Mouse (Mus musculus) A20 (cell line): Measurements from ENCODE around the gene Mark2.

Experiments
- DNase-seq: peaks from one replicate; pipeline ENCODE4 v3.0.0-alpha.2; 2011; ENCODE audit warnings: low read depth, low spot score

The Mark2 gene

DNA sequence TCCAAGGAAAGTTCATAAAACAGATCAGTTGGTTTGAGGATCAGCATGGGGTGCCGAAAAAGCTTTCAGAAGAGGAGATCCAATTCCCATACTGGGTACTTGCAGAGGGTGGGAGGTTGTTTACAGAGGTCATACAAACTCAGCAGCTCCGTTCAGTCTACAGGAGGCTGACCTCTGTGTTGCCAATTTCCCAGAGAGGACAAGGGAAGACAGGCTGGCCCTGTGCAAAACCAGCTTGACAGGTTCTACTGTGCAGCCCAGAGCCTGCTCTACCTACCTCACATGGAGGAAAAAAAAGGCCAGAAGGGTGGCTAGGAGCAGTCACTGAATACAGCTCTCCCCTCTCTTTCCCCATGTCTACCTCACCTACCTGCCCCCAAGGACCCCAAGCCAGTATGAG is 7.6 kb downstream of the Mark2 start:
- DNase-seq: no peak

DNA sequence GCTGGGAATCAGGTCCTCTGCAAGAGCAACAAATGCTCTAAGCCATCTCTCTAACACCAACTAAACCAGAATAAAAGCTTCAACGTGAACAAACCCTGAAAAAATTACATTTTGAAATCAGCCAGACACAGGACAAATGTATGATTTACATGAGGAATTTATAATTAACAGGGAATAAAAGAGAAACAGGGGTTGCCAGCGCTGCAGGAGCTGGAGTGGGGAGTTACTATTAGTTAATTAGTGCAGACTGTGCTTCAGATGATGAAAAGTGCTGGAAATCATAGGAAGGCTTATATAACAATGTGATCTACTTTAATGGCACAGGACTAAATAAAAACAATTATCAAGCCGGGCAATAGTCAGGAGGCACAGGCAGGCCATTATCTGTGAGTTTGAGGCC is 20.3 kb downstream of the Mark2 start:
- no peak for DNase-seq

DNA sequence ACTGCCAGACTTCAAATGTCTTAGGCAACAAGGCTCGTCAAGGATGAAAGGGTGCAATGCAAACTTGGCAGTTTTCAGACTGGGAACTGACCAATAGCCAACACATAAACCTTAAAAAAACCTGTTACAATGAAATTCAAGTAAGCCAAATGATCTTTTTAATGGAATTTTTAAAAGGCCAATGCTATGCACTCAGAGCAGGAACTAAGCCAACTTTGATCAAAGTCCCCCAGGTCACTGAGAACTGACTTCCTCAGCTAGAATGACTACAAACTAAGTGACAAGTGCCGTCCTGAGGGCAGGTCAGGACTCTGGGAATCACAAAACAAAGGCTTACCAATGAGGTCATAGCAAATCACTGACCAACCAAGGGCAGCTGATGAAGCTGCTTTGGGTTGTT is 21.5 kb downstream of the Mark2 start:
- no peak for DNase-seq

DNA sequence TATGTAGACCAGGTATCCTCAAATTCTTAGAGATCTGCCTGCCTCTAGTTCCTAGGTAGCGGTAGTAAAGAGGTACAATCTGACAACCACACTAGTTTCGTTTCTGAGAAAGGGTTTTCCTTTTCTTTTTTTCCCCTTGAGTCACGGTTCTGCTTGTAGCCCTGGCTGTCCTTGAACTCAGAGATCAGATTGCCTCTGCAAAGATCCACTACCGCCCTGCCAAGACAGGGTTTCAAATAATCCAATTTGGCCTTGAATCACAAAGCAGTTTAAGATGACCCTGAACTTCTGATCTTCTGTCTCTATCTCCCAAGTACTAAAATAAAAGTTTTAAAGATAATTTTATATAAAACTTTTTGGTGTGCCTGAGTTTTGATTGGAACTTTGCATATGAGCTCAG is 23.9 kb downstream of the Mark2 start:
- DNase-seq: no peak

DNA sequence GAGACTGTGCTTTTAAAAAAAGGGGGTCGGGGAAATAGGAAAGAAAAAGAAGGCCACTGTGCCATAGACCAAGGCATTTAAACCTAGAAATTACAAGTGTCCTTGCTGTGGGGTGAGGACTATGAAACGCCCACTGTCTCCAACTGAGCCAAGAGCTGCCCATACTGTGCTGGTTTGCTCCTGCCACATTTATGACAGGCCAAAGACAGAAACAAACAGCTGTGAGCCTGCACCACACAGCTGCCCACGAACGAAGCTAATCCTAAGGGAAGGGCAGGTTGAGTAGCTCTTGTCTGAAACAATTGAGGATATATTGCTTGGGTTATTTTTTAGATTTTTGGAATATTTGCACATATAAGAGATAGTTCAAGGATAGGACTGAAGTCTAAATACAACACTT is 24.8 kb downstream of the Mark2 start:
- DNase-seq: no peak

DNA sequence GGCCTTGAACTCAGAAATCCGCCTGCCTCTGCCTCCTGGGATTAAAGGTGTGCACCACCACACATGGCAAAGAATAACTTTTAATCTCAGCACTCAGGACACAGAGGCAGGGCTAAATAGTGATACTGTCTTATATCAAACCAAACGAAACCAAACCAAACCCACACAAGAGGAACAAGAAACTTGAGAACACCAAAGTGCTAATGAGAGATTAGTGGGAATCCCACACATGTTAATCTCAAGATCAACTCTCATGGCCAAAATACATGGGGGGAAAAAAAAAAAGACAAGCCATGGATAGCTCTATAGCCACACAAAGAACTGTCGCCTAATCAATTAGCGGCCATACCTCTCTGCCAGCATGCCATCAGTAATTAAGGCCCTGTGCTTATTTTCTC is 26.1 kb downstream of the Mark2 start:
- DNase-seq: no peak

DNA sequence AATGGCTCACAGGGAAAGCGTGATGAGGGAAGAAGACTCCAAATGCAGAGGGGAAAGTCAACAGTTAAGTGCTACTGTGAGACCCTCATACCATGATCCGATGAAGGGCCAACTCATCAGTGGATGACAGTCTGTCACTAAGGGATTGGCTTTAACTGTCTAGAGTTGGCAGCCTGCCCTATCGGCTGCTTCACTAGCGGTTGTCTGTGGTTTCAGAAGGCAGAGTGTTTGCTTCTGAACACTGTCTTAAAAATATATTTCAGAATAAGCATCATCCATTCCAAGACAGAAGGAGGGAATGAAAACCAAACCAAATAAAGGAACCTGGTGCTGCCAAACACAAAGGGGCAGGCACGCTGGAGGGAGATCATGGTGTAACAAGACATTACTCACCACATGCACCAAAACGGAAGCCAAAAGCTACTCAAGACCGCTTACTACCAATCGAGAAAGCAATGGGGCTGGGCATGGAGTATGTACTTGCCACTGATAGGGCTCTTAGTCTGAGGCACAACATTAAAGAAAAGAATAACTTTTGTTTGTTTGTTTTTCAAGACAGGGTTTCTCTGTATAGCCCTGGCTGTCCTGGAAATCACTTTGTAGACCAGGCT is 26.6 kb downstream of the Mark2 start:
- no peak for DNase-seq

DNA sequence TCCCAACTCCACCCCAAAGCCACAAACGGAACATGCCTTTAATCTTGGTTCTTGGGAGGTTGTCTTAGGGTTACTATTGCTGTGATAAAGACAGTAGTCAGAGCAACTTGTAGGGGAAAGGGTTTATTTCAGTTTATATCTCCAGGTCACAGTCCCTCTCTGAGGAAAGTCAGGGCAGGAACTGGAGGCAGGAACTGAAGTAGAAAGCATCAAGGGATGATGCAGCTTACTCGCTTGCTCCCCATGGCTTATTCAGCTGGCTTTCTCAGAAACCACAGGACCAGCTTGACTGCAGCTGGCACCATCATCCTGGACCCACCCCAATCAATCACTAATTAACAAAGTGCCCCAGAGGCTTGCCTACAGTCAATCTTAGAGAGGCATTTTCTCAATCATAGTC is 28.0 kb downstream of the Mark2 start:
- no peak for DNase-seq

DNA sequence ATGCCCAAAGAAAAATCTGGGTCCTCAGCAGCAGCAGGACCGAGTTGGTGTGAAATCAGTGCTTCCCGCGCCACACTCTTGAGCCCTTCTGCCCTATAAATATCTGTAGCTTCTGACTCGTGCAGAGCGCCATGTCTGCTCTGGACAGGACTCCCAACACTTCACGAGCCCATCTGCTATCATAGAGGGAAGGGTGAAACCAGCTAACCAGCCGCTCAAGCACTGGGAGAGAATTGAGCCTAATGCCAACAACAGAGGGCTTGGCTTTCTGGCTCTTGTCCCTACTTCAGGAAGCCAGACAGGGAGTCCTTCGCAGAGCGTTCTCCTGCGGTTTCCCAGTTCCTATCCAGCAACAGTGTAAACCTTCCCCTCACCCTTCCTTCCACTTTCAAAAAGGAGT is 30.4 kb downstream of the Mark2 start:
- DNase-seq: no peak

DNA sequence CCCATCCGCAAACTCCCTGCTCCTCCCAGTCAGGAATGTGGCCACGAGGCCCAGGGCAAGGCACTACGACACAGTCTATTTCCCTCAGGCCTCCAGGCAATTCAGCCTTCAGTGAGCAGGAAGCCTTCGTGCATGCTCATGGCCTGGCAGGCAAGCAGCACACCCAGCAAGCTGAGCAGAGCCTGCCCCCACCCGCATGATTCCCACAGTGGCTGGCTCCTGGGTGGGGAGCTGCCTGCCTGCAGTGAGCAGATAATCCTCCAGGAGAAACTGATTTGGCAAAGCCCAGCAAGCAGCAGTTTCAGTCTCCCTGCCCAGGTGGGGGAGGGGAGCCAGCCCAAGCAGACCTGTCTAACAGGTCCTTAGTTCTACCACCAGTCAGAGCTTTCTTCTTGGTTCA is 31.0 kb downstream of the Mark2 start:
- DNase-seq: no peak

DNA sequence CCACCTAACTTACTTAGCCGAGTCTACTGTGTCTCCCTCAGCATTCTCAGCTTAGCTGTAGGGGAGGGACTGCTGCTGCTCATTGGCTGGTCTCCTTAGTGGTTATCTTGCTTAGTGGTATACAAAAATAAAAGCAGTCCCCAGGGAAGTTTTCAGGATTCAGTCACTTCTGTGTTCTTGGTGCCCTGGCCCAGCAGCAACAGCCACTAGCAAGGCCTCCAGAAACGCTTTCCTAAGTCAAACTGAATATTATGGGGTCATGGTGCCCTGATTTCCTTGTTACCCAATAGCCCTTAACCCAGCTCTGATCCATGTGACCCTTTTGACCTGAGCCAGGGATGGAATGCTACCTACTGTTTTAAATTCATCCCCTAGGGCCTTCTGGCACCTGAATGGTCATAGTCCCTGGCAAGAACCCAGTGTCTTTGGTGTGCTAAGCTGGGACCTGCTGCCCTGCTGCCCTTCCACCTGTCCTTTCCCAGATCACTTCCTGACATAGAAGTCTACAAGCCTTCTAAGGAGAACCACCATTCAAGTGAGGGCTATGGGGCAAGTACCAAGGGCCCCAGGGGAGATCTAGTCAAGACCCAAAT is 31.8 kb downstream of the Mark2 start:
- no peak for DNase-seq

DNA sequence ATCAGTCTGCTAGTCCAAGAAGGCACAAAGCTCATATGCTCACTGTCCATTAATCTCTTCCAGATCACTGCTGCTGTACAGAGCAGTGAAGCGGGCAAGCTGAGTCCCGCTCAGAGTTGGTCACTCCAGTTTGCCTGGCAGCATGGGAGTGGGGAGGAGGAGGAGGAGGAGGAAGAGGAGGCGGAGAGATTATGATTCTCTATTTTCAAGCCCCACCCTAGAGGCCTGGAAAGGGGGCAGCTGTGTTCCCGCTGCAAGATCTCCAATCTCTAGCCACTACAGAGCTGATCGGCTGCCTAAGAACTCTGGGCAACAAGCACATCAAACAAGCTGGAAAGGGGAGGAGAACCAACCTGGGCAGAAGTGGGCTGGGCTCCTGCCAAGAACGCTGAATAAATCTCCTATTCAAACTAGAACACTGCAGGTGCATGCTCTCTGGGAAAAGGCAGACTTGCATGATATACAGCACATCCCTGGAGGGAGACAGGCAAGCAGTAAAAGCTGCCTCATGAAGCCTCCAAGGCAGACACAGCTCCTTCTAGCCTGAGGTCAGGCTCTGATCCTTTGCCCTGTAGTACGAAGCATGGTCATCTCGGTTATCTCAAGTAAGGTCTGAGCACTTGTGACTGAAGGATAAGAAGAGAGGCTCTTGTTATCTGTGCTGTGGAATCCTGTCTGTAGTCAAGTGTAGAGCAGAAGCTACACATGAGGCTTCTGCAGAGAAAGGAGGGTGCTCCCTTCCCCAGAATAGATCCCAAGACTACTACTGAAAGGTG is 33.5 kb downstream of the Mark2 start:
- DNase-seq: no peak

DNA sequence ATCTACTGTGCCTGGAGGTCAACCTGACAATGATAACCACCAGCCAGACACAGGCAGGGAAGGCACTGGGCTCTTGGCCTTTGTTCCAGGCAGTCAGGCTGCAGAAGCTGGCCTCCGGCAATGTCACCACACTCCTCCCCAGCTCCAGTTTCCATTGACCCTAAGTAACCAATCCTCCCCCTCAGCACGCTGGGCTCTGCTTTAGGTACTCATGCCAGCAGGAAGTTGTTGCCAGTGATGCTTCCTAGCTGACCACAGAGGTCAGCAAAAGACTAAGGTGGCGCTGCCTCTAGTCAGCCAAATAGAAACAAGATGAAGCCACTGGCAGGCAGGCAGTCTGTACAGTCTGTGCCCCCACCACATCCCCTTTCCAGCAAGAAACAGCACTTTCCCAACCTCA is 34.7 kb downstream of the Mark2 start:
- DNase-seq: no peak

DNA sequence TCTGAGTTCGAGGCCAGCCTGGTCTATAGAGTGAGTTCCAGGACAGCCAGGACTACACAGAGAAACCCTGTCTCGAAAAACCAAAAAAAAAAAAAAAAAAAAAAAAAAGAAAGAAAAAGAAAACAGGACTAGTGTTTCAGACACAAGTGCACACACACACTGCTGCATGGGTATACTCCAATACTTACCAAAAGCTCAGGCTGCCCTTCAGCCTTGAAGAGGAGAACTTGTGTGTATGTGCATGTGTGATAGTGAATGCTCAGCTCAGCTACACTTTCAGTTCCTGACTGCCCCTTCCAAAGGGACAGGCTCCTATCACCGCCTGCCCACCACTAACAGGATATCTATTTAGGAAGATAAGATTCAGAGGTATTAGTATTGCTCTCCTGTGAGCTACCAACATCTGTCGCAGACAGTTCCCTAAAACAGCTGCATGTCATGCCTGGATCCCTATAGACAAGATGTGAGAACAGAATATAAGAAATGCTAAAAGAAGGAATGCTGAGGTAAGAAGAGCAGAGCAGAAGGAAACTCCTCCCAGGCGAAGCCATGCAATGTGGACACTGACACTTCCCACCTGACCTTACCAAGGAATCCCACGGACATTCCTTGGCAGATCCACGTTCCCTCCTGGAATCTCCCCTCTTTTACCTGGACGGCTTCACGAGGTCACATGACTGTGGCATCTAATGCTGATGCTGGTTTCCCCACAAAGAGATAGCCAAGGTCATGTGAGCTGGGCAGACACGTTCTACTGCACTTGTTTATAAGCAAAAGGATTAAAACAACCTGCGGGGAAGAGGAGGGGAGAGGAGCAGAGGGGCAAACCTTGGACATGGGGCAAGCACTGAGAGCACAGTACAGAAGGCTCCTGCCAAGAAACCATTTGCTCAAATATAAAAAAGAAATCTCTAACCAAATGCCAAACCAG is 36.0 kb downstream of the Mark2 start:
- DNase-seq: no peak

DNA sequence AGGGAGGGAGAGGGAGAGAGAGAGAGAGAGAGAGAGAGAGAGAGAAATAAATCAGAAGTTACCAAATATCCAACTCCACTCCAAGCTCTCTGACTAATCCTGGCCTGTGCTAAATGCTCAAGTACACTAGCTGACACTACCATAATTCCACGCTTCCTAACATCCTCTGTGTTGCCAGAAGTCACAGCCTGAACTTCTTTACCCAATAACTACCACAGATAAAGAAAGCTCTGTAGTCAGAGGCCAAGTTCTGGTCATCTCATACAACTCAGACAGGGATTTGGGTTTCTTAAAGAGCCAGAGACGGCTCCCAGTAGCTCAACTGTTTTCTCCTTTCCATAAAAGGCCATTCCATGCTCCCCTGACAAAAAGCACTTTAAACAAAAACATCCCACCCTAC is 36.9 kb downstream of the Mark2 start:
- DNase-seq: no peak

DNA sequence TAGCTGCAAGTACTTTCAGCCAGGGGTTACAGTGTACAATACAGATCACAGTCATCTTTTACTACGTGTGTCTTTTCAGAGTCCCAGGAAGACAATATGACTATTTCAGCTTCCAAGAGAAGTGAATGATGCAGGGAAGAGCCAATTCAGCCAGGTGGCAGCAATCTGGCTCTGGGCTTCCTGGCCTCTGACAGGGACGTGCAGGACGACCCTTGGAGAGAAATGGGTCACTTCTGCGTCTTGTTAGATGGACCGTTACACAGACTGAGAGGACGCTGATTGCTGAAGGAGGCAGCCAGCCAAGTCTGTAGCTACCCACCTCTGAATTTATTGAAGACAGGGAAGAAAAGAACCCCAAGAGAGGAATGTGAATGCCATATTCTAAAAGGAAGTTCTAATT is 37.9 kb downstream of the Mark2 start:
- no peak for DNase-seq

DNA sequence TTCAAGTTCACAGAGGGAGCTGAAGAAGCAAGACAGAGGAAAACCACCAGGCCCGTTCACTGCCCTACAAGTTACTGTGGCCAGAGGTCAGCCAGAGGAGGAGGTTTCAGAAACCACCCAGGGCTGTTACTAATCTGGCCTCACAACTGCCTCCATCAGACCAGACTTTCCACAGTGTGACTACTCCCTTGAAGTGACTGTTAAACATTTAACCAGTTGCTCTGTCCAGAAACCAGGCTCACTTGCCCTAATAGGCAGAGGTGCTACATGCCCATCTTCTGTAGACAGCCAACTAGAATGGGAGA is 39.2 kb downstream of the Mark2 start:
- no peak for DNase-seq

DNA sequence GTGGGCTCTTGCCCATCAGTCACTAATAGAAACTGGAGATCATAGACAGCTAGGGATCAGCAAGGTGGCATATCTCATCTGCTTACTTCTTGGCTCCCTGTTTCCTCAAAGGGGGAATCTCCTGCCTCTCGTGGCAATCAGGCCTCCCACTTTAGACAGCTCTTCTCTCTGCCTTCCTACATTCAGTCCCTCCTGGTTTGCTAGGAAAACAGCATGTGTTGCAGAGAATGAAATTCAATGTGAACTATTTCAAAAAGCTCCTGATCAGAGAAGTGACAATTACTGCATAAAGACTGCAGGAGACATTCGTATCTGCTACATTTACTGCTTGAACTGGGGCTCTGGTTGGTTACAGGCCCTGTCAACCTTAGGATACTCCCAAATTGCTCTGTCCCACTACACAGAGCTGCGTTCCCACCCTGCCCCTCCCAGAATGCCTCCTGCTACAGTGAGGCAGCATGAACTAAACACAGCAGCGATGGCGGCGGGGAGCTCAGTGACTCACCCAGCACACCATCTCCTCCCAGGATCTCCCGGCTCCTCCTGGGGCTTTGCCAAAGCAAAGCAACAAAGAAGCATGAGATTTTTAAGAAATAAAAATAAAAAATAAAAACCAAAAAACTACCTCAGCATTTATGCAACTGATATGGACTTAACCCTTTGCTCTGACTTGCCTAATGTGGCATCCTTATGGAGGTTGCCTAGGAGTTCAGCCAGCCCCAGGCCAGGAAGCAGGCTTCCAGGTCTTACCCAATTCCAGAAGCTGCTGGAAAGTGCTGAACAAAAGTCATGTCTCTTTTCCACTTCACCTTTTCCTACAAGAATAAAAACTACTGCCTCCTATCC is 39.8 kb downstream of the Mark2 start:
- DNase-seq: no peak

DNA sequence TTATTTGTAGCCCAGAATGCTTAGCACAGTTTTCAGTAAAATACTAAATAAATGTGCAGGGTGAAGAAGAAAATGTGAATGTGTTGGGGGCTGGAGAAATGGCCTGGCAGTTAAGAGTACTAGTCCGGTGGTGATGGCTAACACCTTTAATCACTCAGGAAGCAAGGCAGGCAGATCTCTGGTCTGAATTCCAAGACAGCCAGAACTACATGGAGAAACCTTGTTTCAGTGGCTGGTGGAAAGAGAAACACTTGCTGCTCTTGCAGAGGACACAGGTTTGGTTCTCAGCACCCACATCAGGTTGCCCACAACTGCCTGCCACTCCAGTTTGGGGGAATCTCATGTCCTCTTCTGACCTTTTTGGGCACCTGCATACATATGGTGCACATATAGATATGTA is 41.6 kb downstream of the Mark2 start:
- DNase-seq: no peak

DNA sequence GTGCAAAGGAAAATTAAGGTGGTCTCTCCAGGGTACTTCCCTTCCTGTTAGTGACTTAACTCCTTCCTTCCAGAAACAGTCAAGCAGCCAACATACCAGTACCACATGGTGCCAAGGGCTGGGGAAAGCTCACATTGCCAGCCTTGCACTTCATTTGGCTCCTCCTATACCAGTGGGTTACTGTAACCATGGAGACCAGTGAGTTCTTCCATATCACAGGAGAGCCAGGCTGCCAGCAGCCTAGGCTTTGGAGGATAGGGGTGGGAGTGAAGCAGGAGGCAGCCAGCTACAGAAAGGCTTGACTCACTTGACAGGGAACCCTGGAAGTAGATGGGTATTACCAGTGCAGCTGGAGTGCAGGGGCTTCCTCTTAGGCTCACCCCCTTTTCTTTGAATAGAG is 42.6 kb downstream of the Mark2 start:
- no peak for DNase-seq

DNA sequence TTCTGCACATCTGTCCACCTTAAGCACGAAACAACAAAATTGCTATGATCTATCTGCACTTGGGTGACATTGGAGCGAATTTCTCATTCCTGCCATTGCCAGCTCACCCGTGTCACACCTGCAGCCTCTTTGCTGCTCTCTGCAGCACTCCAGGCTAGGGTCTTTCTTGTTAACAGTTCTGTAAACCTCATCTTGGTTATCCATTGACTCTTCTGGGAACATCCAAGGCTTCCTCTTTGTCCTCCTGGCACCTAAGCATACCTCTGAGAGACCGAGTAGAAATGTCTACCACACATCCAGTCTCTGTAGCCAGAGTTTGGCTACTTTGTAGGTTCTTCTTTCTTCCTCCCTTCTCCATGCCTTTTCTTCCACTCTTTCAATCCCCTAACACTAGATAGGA is 45.7 kb downstream of the Mark2 start:
- DNase-seq: no peak
